Mouse (Mus musculus): Measurements from ENCODE around the gene Wdr11.

DNA sequence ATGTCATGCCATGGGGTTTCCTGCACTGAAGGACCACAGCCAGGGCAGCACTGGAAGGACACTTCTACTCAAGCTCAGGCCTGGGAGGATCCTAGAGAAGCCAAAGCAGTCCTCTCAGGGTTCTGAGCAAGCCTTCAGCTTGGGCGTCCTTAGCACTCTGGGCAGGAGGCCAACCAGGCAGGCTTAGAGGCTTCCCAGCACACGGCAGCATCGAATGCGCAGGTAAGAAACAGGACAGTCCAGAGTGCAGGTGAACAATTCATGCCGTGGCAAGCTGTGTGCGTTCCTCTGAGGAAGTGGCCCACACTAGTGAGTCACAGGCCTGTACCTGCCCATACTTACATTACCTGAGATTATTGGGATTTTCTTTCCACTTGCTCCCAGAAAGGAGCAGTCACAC lies 74.3 kb downstream of the Wdr11 start:
- TF ChIP-seq CTCF (IDR thresholded peaks at IDR 0.05; ENCODE audit: control insufficient read depth, insufficient read depth, insufficient replicate concordance, low read depth, low read length) = no peak
- no peak for TF ChIP-seq POLR2A (IDR thresholded peaks at IDR 0.05; ENCODE audit: control insufficient read depth, low read depth, low read length)
